Mouse (Mus musculus) neural tube, embryonic 15.5 days (tissue): Measurements from ENCODE around the gene Nptn. TPM values are rescaled to one million over a fixed set of nuclear protein-coding genes. Genes with fewer than 3 reads are reported as not detected.

ENCODE experiments used
- ATAC-seq: fragments of 200-750 bp; cut with Nextera tagmentation; 2 replicates; pipeline ENCODE4 v1.8.0; 2017; ENCODE audit warnings: mild to moderate bottlenecking, moderate TSS enrichment, moderate library complexity; ENCODE audit not compliant: low FRiP score
- H3K27ac ChIP-seq: fragments of 300-500 bp; sonication (generic); replicated peaks from 2 replicates; pipeline ENCODE4 v1.5.1; 2015; ENCODE audit warnings: mild to moderate bottlenecking, inconsistent platforms
- H3K27me3 ChIP-seq: fragments of 300-500 bp; sonication (generic); replicated peaks from 2 replicates; pipeline ENCODE4 v1.6.1; 2015; ENCODE audit warnings: inconsistent platforms
- H3K36me3 ChIP-seq: fragments of 300-500 bp; sonication (generic); 2 replicates; pipeline ENCODE4 v1.6.1; 2015; ENCODE audit warnings: inconsistent platforms
- H3K4me1 ChIP-seq: fragments of 300-500 bp; sonication (generic); 2 replicates; pipeline ENCODE4 v1.6.1; 2015; ENCODE audit warnings: inconsistent platforms
- H3K4me2 ChIP-seq: fragments of 300-500 bp; sonication (generic); 2 replicates; pipeline ENCODE4 v1.6.1; 2015; ENCODE audit warnings: inconsistent platforms, mild to moderate bottlenecking, moderate library complexity
- H3K4me3 ChIP-seq: fragments of 300-500 bp; sonication (generic); replicated peaks from 2 replicates; pipeline ENCODE4 v1.5.1; 2015; ENCODE audit warnings: mild to moderate bottlenecking, inconsistent platforms
- H3K9ac ChIP-seq: fragments of 300-500 bp; sonication (generic); replicated peaks from 2 replicates; pipeline ENCODE4 v1.6.1; 2015; ENCODE audit warnings: mild to moderate bottlenecking, inconsistent platforms
- H3K9me3 ChIP-seq: fragments of 300-500 bp; sonication (generic); replicated peaks from 2 replicates; pipeline ENCODE4 v1.6.1; 2016; ENCODE audit warnings: inconsistent platforms
- WGBS: fragments of 180-500 bp; shearing (Covaris S2); methylation state at CpG from one replicate; pipeline ENCODE4 v1.1.7; 2015; ENCODE audit warnings: mixed read lengths; 5-methylcytosine and 5-hydroxymethylcytosine counted together
- polyA plus RNA-seq: library from polyadenylated mRNA; unstranded; fragments of >200 nt; fragmentation: Nextera tagmentation; extraction: Ambion mirVana; gene quantifications from 2 replicates; pipeline ENCODE4 v1.2.1, GENCODE M21; 2015

Nptn gene
- polyA plus RNA-seq, 1 experiment from 2014 or later, result 219 TPM

GRCm38 (mm10) chr9:58615064-58615938, 33.3 kb downstream of the Nptn start:
- Histone ChIP-seq H3K4me1 (no peaks in the 10 kb centered on the region), H3K4me2 (no peak overlapping the region), H3K9ac (no peak overlapping the region), H3K27me3 (no peaks in the 10 kb centered on the region), H3K27ac (no peak overlapping the region), H3K9me3 (no peaks in the 10 kb centered on the region), H3K4me3 (no peak overlapping the region), H3K36me3 (no peaks in the 10 kb centered on the region)
- no peak for ATAC-seq
- WGBS, result 83% methylated on average over 3 of the region's 3 CpGs

DNA sequence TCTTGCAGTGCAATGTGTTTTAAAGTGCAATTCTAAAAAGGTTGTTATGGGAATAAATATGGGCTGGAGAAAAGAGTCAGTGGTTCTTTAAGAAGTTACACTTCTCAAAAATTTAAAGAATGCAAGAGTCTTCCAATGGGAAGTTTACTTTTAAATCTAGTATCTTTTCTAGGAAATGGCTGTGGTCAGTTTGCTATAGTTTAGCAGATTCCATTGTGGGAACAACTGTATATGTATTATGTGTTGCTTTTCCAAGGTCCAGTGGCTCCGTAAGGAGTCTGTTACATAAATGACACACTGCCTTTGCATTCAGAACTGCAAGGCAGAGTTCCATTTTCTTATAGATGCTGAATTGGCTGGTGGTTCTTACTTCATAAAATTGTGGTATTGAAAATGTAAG, 41.0 kb downstream of the Nptn start:
- Histone ChIP-seq H3K9me3 (no peaks in the 10 kb centered on the region), H3K27ac (no peak overlapping the region), H3K4me1 (no peaks in the 10 kb centered on the region), H3K4me2 (no peak overlapping the region), H3K9ac (no peak overlapping the region), H3K36me3 (no peaks in the 10 kb centered on the region), H3K27me3 (no peaks in the 10 kb centered on the region), H3K4me3 (no peak overlapping the region)
- WGBS, result 84% methylated on average over 1 of the region's 1 CpGs
- ATAC-seq, result no peak

DNA sequence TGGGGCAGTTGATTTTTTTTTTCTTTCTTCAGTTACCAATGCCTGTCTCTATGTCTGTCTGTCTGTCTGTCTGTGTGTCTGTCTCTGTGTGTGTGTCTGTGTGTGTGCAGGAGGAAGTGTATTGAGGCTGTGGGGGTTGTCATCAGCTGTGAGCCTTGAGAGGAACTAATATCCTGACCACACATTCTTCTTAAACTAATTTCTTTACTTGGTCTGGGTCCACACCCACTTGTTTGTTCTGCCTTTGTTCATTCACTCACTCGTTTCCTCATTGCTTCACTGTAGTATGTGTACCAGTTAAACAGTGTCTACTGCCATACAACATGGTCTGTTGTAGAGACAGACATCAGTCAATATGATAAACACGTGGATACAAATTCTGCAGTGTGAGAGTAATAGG, 45.2 kb downstream of the Nptn start:
- no peaks in the 10 kb centered on the region for H3K4me1 ChIP-seq
- no peaks in the 10 kb centered on the region for H3K9me3 ChIP-seq
- H3K27ac ChIP-seq, result no peak overlapping the region
- H3K9ac ChIP-seq, result no peak overlapping the region
- no peaks in the 10 kb centered on the region for H3K27me3 ChIP-seq
- no peak for ATAC-seq
- peaks cover 12% of the 10 kb centered on the region for H3K36me3 ChIP-seq
- no peak overlapping the region for H3K4me2 ChIP-seq
- H3K4me3 ChIP-seq, result no peak overlapping the region
- 77% methylated on average over 2 of the region's 2 CpGs for WGBS

GRCm38 (mm10) chr9:58630441-58630840, 48.4 kb downstream of the Nptn start:
- H3K4me1 ChIP-seq, result no peaks in the 10 kb centered on the region
- no peak for ATAC-seq
- no peak overlapping the region for H3K27ac ChIP-seq
- no peaks in the 10 kb centered on the region for H3K9me3 ChIP-seq
- H3K9ac ChIP-seq, result no peak overlapping the region
- peaks cover 16% of the 10 kb centered on the region for H3K36me3 ChIP-seq
- WGBS, result 75% methylated on average over 2 of the region's 2 CpGs
- H3K27me3 ChIP-seq, result no peaks in the 10 kb centered on the region
- no peak overlapping the region for H3K4me2 ChIP-seq
- no peak overlapping the region for H3K4me3 ChIP-seq

GRCm38 (mm10) chr9:58648406-58649264, 66.6 kb downstream of the Nptn start:
- Histone ChIP-seq H3K9ac (no peak overlapping the region), H3K4me1 (no peaks in the 10 kb centered on the region), H3K27ac (no peak overlapping the region), H3K36me3 (peaks cover 18% of the 10 kb centered on the region), H3K27me3 (no peaks in the 10 kb centered on the region), H3K4me3 (no peak overlapping the region), H3K9me3 (no peaks in the 10 kb centered on the region), H3K4me2 (no peak overlapping the region)
- no peak for ATAC-seq
- 63% methylated on average over 6 of the region's 6 CpGs for WGBS

DNA sequence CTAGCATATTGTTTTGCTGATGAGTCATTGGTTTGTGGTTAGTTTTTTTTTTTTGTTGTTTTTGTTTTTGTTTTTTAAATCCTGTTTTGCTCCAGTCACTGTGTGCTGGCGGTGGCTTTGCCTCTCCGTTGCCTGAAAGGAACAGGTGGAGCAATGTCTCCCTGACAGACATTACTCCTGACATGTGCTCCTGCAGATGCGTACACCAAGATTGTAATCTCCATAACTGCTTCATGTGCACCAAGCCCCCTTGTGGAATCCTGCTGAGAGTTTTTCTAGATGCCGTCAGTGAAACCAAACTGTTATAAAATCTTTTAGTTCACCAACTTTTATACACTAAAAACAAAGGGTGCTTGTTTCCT, 67.2 kb downstream of the Nptn start:
- no peak for ATAC-seq

DNA sequence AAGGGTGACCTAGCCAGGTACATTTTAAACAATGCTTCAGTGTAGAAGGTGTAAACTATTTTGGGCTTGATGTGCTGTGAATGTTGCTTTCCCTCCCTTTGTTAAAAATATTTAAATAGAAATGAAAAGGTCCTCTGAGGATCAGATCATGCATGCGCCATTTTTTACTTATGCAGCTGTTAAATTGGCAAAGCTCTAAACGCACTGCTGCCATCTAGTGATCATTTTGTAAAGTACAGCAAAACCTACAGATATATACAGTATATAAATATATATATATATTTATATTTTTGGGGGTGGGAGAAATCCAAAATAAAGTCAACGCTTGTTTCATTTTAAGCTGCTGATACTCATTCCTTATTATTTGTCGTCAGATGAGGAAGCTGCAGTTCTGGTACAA, 70.0 kb downstream of the Nptn start:
- H3K4me3 ChIP-seq, result no peak overlapping the region
- 58% methylated on average over 4 of the region's 4 CpGs for WGBS
- H3K27me3 ChIP-seq, result no peaks in the 10 kb centered on the region
- no peak overlapping the region for H3K27ac ChIP-seq
- H3K4me1 ChIP-seq, result no peaks in the 10 kb centered on the region
- no peaks in the 10 kb centered on the region for H3K9me3 ChIP-seq
- H3K36me3 ChIP-seq, result no peaks in the 10 kb centered on the region
- H3K9ac ChIP-seq, result no peak overlapping the region
- no peak overlapping the region for H3K4me2 ChIP-seq
- no peak for ATAC-seq

More for the DNA sequence above, 67.2 kb downstream of the Nptn start:
- Histone ChIP-seq H3K36me3 (peaks cover 12% of the 10 kb centered on the region), H3K4me2 (no peak overlapping the region), H3K27me3 (no peaks in the 10 kb centered on the region), H3K4me1 (no peaks in the 10 kb centered on the region), H3K9me3 (no peaks in the 10 kb centered on the region), H3K4me3 (no peak overlapping the region), H3K9ac (no peak overlapping the region), H3K27ac (no peak overlapping the region)
- WGBS, result 65% methylated on average over 4 of the region's 4 CpGs

GRCm38 (mm10) chr9:58654494-58654893, 72.5 kb downstream of the Nptn start:
- Histone ChIP-seq H3K4me3 (no peak overlapping the region), H3K9me3 (no peaks in the 10 kb centered on the region), H3K27ac (no peak overlapping the region), H3K9ac (no peak overlapping the region), H3K27me3 (no peaks in the 10 kb centered on the region), H3K36me3 (peaks cover 2% of the 10 kb centered on the region; the same call in 1 of the 2 replicates), H3K4me1 (no peaks in the 10 kb centered on the region), H3K4me2 (no peak overlapping the region)
- 81% methylated on average over 4 of the region's 4 CpGs for WGBS
- no peak for ATAC-seq

- H3K4me2 ChIP-seq, result no peak overlapping the region
- peaks cover 8% of the 10 kb centered on the region; the same call in 1 of the 2 replicates for H3K36me3 ChIP-seq
- H3K4me1 ChIP-seq, result no peaks in the 10 kb centered on the region
- no peak for ATAC-seq
- 72% methylated on average over 2 of the region's 2 CpGs for WGBS
- H3K9me3 ChIP-seq, result no peaks in the 10 kb centered on the region
- no peak overlapping the region for H3K4me3 ChIP-seq
- no peaks in the 10 kb centered on the region for H3K27me3 ChIP-seq
- no peak overlapping the region for H3K9ac ChIP-seq
- H3K27ac ChIP-seq, result no peak overlapping the region
Observed at GRCm38 (mm10) chr9:58656396-58656795, 74.4 kb downstream of the Nptn start.

DNA sequence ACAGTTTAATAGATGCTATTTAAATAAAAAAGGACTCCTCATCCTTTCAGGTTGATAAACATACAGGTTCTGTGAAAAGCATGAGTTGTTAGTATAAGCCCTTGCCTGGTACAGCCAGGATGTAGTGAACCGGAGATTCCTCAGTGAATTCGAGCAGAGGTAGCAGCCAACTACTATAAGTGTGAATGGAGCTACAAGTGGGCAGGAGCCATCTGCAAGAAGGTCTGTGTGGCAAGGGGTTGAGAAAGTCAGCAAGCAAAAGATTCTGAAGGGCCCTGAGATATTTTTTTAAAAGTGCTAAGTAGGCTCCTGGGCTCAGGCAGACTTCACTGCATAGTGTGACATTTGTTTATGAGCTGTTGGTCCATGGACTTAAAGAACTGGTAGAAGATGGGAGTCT, 74.8 kb downstream of the Nptn start:
- H3K9me3 ChIP-seq, result no peaks in the 10 kb centered on the region
- no peak for ATAC-seq
- no peak overlapping the region for H3K9ac ChIP-seq
- no peaks in the 10 kb centered on the region for H3K27me3 ChIP-seq
- WGBS, result 95% methylated on average over 2 of the region's 2 CpGs
- H3K36me3 ChIP-seq, result peaks cover 12% of the 10 kb centered on the region
- H3K4me2 ChIP-seq, result no peak overlapping the region
- H3K27ac ChIP-seq, result no peak overlapping the region
- H3K4me1 ChIP-seq, result no peaks in the 10 kb centered on the region
- H3K4me3 ChIP-seq, result no peak overlapping the region

GRCm38 (mm10) chr9:58657735-58658512, 75.9 kb downstream of the Nptn start:
- no peaks in the 10 kb centered on the region for H3K27me3 ChIP-seq

More at GRCm38 (mm10) chr9:58657735-58658512, 75.9 kb downstream of the Nptn start:
- Histone ChIP-seq H3K4me2 (no peak overlapping the region), H3K36me3 (peaks cover 23% of the 10 kb centered on the region), H3K9me3 (no peaks in the 10 kb centered on the region), H3K4me1 (no peaks in the 10 kb centered on the region), H3K9ac (no peak overlapping the region), H3K4me3 (no peak overlapping the region), H3K27ac (no peak overlapping the region)
- WGBS, result 90% methylated on average over 5 of the region's 5 CpGs
- ATAC-seq, result no peak
